Mouse (Mus musculus) neural tube, embryonic 14.5 days (tissue): ENCODE data around the gene Znrd1. TPM values are rescaled to one million over a fixed set of nuclear protein-coding genes. Genes with fewer than 3 reads are reported as not detected.

Source experiments
- ATAC-seq: fragments of 200-750 bp; cut with Nextera tagmentation; 2 replicates; pipeline ENCODE4 v1.8.0; 2017; ENCODE audit warnings: low read depth, mild to moderate bottlenecking, moderate TSS enrichment, moderate library complexity
- H3K27ac ChIP-seq: fragments of 300-500 bp; sonication (generic); 2 replicates; pipeline ENCODE4 v1.5.1; 2014; ENCODE audit warnings: low read depth, mild to moderate bottlenecking, control low read depth, low read length, moderate library complexity, mixed read lengths
- H3K27me3 ChIP-seq: fragments of 300-500 bp; sonication (generic); 2 replicates; pipeline ENCODE4 v1.6.1; 2014; ENCODE audit warnings: low read length; ENCODE audit not compliant: control insufficient read depth, insufficient read depth
- H3K36me3 ChIP-seq: fragments of 300-500 bp; sonication (generic); 2 replicates; pipeline ENCODE4 v1.6.1; 2014; ENCODE audit warnings: low read length, mixed read lengths; ENCODE audit not compliant: control insufficient read depth, insufficient read depth
- H3K4me1 ChIP-seq: fragments of 300-500 bp; sonication (generic); 2 replicates; pipeline ENCODE4 v1.6.1; 2014; ENCODE audit warnings: low read length; ENCODE audit not compliant: control insufficient read depth, insufficient read depth
- H3K4me2 ChIP-seq: fragments of 300-500 bp; sonication (generic); 2 replicates; pipeline ENCODE4 v1.6.1; 2014; ENCODE audit warnings: mild to moderate bottlenecking, low read depth, low read length, control low read depth
- H3K4me3 ChIP-seq: fragments of 300-500 bp; sonication (generic); 2 replicates; pipeline ENCODE4 v1.5.1; 2014; ENCODE audit warnings: low read depth, low read length, control low read depth, mixed read lengths
- H3K9ac ChIP-seq: fragments of 300-500 bp; sonication (generic); replicated peaks from 2 replicates; pipeline ENCODE4 v1.6.1; 2014; ENCODE audit warnings: low read depth, mild to moderate bottlenecking, control low read depth, low read length, mixed read lengths
- H3K9me3 ChIP-seq: fragments of 300-500 bp; sonication (generic); 2 replicates; pipeline ENCODE4 v1.6.1; 2016; ENCODE audit warnings: low read length; ENCODE audit not compliant: control insufficient read depth
- WGBS: fragments of 180-500 bp; shearing (Covaris S2); extraction: QIAGEN DNeasy Blood & Tissue Kit; methylation state at CpG from one replicate; pipeline ENCODE4 v1.1.7; 2014; 5-methylcytosine and 5-hydroxymethylcytosine counted together
- polyA plus RNA-seq: library from polyadenylated mRNA; unstranded; fragments of >200 nt; fragmentation: Nextera tagmentation; extraction: Ambion mirVana; gene quantifications from 2 replicates; pipeline ENCODE4 v1.2.1, GENCODE M21; 2014

The Znrd1 gene
- polyA plus RNA-seq, 1 experiment from 2014 or later: 61.8 TPM

DNA sequence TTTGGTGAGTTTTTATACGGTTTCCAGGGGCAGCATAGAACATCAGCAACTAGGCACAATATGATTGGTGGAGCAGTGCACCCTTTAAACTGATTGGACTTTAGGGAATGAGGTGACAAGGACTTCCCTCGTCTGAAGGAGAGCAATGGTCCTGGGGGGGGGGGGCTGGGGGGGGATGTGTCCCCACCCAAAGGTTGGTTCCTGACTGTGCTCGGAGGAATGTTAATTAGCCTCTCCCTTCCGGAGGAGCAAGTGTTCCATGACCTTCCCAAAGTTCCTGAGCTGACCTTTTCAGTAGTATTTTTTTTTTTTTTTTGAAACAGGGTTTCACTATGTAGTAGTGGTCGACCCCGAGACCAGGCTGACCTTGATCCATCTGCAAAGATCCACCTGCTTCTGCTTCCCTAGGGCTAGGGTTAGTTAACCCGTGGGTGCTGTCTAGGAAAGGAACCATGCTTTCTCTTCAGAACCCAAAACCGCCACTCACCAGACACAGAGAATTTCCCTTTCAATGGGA is 15.0 kb upstream of the Znrd1 start:
- Histone ChIP-seq H3K4me3 (no peak overlapping the region), H3K9ac (no peak overlapping the region), H3K27me3 (no peaks in the 10 kb centered on the region), H3K36me3 (no peaks in the 10 kb centered on the region), H3K9me3 (no peaks in the 10 kb centered on the region), H3K27ac (no peak overlapping the region), H3K4me2 (no peak overlapping the region), H3K4me1 (no peaks in the 10 kb centered on the region)
- no peak for ATAC-seq
- WGBS: 85% methylated on average over 8 of the region's 8 CpGs

DNA sequence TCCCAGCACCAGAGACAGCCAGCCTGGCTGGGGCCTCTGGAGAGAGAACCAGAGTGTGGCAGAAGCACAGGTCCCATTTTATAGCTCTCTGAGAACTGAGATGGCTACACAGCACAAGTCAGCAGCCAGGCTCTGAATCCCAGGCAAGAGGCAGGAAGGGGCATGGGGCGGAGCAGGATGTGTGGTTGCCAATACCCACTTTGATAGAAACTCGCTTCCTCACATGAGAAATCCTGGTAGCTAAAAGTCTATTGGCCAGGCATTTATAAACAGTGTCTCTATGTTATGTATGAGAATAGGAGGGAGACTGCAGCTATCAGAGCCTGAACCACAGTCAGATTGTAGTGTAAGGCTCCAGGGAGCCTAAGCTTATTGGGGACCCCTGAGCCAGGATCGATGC is 14.4 kb upstream of the Znrd1 start:
- Histone ChIP-seq H3K27ac (no peak overlapping the region), H3K27me3 (no peaks in the 10 kb centered on the region), H3K4me1 (no peaks in the 10 kb centered on the region), H3K36me3 (no peaks in the 10 kb centered on the region), H3K4me2 (no peak overlapping the region), H3K9ac (no peak overlapping the region), H3K4me3 (no peak overlapping the region), H3K9me3 (no peaks in the 10 kb centered on the region)
- no peak for ATAC-seq
- 83% methylated on average over 3 of the region's 3 CpGs for WGBS

DNA sequence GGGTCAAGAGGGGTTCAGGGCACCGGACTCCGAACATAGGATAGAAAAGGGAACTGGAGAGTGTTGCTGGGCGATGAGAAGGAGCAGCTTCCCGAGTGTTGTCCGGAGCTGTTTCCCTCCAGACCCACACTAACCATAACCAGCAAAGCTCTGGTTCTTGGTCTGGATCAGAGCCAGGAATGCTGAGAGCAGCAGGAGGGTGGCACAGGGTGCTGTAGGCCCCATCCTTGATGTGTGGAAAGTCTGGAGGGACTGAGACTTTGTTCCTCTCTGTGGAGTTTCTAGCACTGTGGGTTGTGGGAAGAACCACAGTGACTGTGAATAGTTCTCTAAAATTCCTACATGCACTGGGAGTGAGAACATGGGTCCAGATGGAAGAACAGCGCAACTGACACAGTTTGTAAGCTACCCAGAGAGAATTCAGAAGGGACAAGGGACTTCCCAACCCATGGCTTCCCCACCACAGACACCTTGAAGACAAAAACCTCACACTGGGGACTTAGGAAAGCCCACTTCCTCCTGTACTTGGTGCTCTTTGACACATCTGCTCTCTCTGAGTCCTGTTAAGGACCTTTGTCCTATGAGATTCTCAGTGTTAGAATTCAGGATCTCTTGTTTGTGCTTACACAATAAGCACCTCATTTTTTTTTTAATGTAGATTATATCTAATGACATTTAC is 13.0 kb upstream of the Znrd1 start:
- Histone ChIP-seq H3K4me3 (no peak overlapping the region), H3K4me2 (no peak overlapping the region), H3K36me3 (no peaks in the 10 kb centered on the region), H3K9me3 (no peaks in the 10 kb centered on the region), H3K27me3 (no peaks in the 10 kb centered on the region), H3K27ac (no peak overlapping the region), H3K4me1 (no peaks in the 10 kb centered on the region), H3K9ac (no peak overlapping the region)
- 92% methylated on average over 6 of the region's 6 CpGs for WGBS
- no peak for ATAC-seq

DNA sequence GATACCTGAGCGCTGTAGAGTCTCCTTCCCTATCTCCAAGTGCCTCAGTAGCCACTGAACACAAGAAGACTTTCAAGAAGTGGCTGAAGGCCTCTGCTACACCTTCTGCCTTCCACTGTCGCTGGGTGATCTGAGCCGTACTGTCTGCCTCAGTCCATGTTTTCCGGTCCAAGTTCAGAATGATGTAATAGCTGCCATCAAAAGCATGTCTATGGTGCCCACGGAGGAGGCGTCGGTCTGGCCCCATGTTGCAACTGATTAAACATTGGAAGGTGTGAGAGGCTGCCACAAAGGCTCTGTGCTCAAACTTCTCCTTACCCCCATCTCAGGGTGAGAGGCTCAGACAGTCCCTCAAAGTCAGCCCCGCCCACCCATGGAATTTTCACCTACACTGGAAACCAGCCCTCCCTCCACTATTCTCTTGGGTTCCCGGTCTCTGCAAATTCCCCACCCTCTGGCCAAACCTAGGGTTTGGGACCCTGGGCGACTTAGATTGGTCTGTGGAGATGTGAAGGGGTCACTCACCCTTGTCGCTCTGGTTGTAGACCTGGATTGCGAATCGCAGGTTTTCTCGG is 12.0 kb upstream of the Znrd1 start:
- Histone ChIP-seq H3K27ac (no peak overlapping the region), H3K4me3 (no peak overlapping the region), H3K9ac (no peak overlapping the region), H3K4me2 (no peak overlapping the region), H3K4me1 (no peaks in the 10 kb centered on the region), H3K9me3 (no peaks in the 10 kb centered on the region), H3K36me3 (no peaks in the 10 kb centered on the region), H3K27me3 (no peaks in the 10 kb centered on the region)
- ATAC-seq: no peak
- WGBS: 87% methylated on average over 14 of the region's 14 CpGs

DNA sequence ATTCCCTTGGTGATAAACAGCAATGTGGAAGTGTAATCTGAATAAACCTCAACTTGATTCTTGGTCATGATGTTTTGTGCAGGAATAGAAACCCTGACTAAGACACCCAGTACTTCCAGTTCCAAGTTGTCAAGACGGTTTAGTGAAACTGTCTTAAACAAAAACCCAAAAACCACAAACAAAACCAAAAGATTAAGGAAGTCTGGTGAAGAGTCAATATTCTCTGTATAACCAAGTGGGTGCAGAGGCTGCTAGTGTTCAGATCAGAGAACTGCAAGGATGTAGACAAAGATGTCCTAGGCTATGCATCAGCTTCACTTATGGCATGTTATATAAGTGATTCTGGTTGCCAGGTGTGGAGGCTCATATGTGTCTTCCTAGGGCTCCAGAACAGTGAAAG is 8.5 kb upstream of the Znrd1 start:
- no peak overlapping the region for H3K9ac ChIP-seq
- H3K4me2 ChIP-seq: no peak overlapping the region
- no peaks in the 10 kb centered on the region for H3K4me1 ChIP-seq
- H3K4me3 ChIP-seq: no peak overlapping the region
- H3K9me3 ChIP-seq: no peaks in the 10 kb centered on the region
- ATAC-seq: no peak
- WGBS: 93% methylated on average over 1 of the region's 1 CpGs
- H3K27me3 ChIP-seq: no peaks in the 10 kb centered on the region
- H3K36me3 ChIP-seq: no peaks in the 10 kb centered on the region
- no peak overlapping the region for H3K27ac ChIP-seq

DNA sequence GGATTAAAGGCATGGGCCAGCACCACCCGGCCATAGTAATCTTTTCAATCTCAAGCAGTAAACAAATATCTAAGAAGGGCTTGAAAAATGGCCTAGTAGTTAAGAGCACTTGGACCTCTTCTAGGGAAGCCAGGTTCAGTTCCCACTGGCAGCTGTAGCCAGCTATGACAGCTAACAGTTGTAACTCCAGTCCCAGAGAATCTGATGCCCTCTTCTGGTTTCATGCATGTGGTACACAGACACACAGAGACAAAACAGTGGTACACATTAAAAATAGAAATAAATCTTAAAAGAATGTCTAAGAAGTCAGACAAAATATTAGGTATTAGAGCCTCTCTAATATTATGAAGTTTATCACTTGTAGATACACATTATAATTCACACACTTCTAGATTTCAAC is 2.8 kb upstream of the Znrd1 start:
- H3K9me3 ChIP-seq: no peaks in the 10 kb centered on the region
- H3K4me3 ChIP-seq: no peak overlapping the region
- H3K4me1 ChIP-seq: peaks cover 12% of the 10 kb centered on the region; the same call in 1 of the 2 replicates
- ATAC-seq: no peak
- no peaks in the 10 kb centered on the region for H3K36me3 ChIP-seq
- no peak overlapping the region for H3K27ac ChIP-seq
- 83% methylated on average over 1 of the region's 1 CpGs for WGBS
- no peaks in the 10 kb centered on the region for H3K27me3 ChIP-seq
- no peak overlapping the region for H3K9ac ChIP-seq
- H3K4me2 ChIP-seq: no peak overlapping the region

DNA sequence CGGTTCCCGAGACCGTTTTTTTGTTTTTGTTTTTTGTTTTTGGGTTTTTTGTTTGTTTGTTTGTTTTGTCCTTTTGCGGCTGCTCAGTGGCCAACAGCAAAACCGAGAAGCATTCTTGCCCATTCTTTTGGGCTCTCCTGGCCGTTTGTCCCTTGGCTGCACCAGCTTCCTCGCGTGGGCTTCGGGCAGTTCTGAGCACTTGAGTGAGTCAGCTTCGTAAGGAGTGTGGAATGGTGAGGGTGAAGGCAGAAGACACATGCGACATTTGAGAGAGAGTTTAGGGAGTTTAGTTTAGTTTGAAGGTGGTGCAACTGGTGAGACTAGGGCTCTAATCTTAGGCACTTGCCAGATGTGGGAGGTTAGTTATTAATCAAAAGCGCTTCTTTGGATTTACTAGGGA is 525 bp upstream of the Znrd1 start:
- Histone ChIP-seq H3K4me3 (peak overlapping the region; percentile 65), H3K36me3 (no peaks in the 10 kb centered on the region; the same call in 1 of the 2 replicates), H3K4me1 (peaks cover 12% of the 10 kb centered on the region; the same call in 1 of the 2 replicates), H3K27me3 (no peaks in the 10 kb centered on the region), H3K9ac (peak overlapping the region; percentile 68), H3K4me2 (peak overlapping the region; percentile 75), H3K27ac (peak overlapping the region; percentile 75; the same call in 1 of the 2 replicates), H3K9me3 (no peaks in the 10 kb centered on the region)
- 13% methylated on average over 12 of the region's 12 CpGs for WGBS
- ATAC-seq: peak; percentile 10; the same call in 1 of the 2 replicates

DNA sequence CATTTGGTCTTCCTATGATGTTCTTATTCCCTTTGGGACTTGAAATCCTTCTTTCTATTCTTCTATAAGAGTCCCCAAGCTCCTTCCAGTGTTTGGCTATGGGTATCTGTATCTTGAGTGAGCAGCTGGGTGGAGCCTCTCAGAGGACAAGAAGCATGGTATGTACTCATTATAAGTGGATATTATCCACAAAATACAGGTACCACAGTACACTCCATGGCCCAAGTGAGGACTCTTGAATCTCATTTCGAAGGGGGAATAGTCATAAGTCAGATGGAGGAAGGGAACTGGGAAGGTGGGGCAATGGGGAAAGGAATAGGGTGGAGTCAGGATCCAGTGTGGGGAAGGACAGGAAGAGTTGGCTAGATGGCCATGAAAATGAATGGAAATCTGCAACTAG is 5.3 kb downstream of the Znrd1 start:
- H3K4me3 ChIP-seq: no peak overlapping the region
- ATAC-seq: no peak
- H3K4me1 ChIP-seq: peaks cover 13% of the 10 kb centered on the region; the same call in 1 of the 2 replicates
- H3K27ac ChIP-seq: no peak overlapping the region
- H3K36me3 ChIP-seq: peaks cover 6% of the 10 kb centered on the region
- no peak overlapping the region for H3K9ac ChIP-seq
- no peak overlapping the region for H3K4me2 ChIP-seq
- WGBS: 95% methylated on average over 1 of the region's 1 CpGs
- no peaks in the 10 kb centered on the region for H3K27me3 ChIP-seq
- H3K9me3 ChIP-seq: no peaks in the 10 kb centered on the region

DNA sequence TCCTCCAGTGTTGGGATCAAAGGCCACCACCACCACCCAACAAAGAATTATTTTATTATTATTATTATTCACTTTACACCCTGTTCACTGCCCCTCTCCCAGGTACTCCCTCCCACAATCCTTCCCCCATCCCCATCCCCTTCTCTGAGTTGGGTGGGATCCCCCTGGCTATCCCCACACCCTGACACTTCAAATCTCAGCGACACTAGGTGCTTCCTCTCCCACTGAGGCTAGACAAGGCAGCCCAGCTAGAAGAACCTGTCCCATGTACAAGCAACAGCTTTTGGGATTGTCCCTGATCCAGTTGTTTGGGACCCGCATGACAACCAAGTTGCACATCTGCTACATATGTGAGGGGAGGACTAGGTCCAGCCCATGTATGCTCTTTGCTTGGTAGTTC is 5.7 kb downstream of the Znrd1 start:
- Histone ChIP-seq H3K27ac (no peak overlapping the region), H3K9me3 (no peaks in the 10 kb centered on the region), H3K9ac (no peak overlapping the region), H3K4me3 (no peak overlapping the region), H3K4me1 (peaks cover 12% of the 10 kb centered on the region; the same call in 1 of the 2 replicates), H3K36me3 (peaks cover 6% of the 10 kb centered on the region), H3K27me3 (no peaks in the 10 kb centered on the region), H3K4me2 (no peak overlapping the region)
- no peak for ATAC-seq
- 89% methylated on average over 2 of the region's 2 CpGs for WGBS
